Mouse (Mus musculus) lung, postnatal 0 days (tissue): ENCODE measurements around the gene Dyx1c1. TPM values are rescaled to one million over a fixed set of nuclear protein-coding genes. Genes with fewer than 3 reads are reported as not detected.

Source experiments
- ATAC-seq: fragments of 200-750 bp; cut with Nextera tagmentation; 2 replicates; pipeline ENCODE4 v1.8.0; 2017; ENCODE audit warnings: moderate library complexity
- DNase-seq: peaks from one replicate; pipeline ENCODE4 v3.0.0-alpha.2; 2016; ENCODE audit warnings: low spot score
- H3K27ac ChIP-seq: fragments of 300-500 bp; sonication (generic); 2 replicates; pipeline ENCODE4 v1.5.1; 2014; ENCODE audit warnings: antibody characterized with exemption, mild to moderate bottlenecking, low read length, mixed read lengths
- H3K27me3 ChIP-seq: fragments of 300-500 bp; sonication (generic); replicated peaks from 2 replicates; pipeline ENCODE4 v1.6.1; 2014; ENCODE audit warnings: low read length, mixed read lengths; ENCODE audit not compliant: insufficient read depth
- H3K36me3 ChIP-seq: fragments of 300-500 bp; sonication (generic); 2 replicates; pipeline ENCODE4 v1.6.1; 2014; ENCODE audit warnings: low read length, mixed read lengths; ENCODE audit not compliant: insufficient read depth
- H3K4me1 ChIP-seq: fragments of 300-500 bp; sonication (generic); 2 replicates; pipeline ENCODE4 v1.6.1; 2014; ENCODE audit warnings: antibody characterized with exemption, low read depth, low read length, mixed read lengths; ENCODE audit not compliant: insufficient read depth
- H3K4me2 ChIP-seq: fragments of 300-500 bp; sonication (generic); replicated peaks from 2 replicates; pipeline ENCODE4 v1.6.1; 2014; ENCODE audit warnings: low read depth, mild to moderate bottlenecking, low read length, moderate library complexity, mixed read lengths
- H3K4me3 ChIP-seq: fragments of 300-500 bp; sonication (generic); 2 replicates; pipeline ENCODE4 v1.5.1; 2014; ENCODE audit warnings: low read depth, low read length
- H3K9ac ChIP-seq: fragments of 300-500 bp; sonication (generic); replicated peaks from 2 replicates; pipeline ENCODE4 v1.6.1; 2014; ENCODE audit warnings: low read depth, mild to moderate bottlenecking
- H3K9me3 ChIP-seq: fragments of 300-500 bp; sonication (generic); 2 replicates; pipeline ENCODE4 v1.6.1; 2016; ENCODE audit warnings: low read length, mixed read lengths
- CTCF ChIP-seq: IDR thresholded peaks from 2 replicates; pipeline ENCODE4 v1.5.1; 2016; ENCODE audit warnings: antibody characterized with exemption, mild to moderate bottlenecking
- EP300 ChIP-seq: IDR thresholded peaks from 2 replicates; pipeline ENCODE4 v1.6.1; 2016; ENCODE audit warnings: antibody characterized with exemption, mild to moderate bottlenecking, control low read depth
- WGBS: fragments of 180-500 bp; shearing (Covaris S2); extraction: QIAGEN DNeasy Blood & Tissue Kit; methylation state at CpG from one replicate; pipeline ENCODE4 v1.1.7; 2014; 5-methylcytosine and 5-hydroxymethylcytosine counted together
- polyA plus RNA-seq: library from polyadenylated mRNA; unstranded; fragments of >200 nt; fragmentation: Nextera tagmentation; extraction: Ambion mirVana; gene quantifications from 2 replicates; pipeline ENCODE4 v1.2.1, GENCODE M21; 2015

Dyx1c1 gene
- polyA plus RNA-seq, 1 experiment from 2014 or later: 2.4 TPM

GRCm38 (mm10) chr9:72996806-72997205, 38.2 kb downstream of the Dyx1c1 start:
- no peak overlapping the region for H3K4me3 ChIP-seq
- H3K36me3 ChIP-seq: peaks cover 7% of the 10 kb centered on the region; the same call in 1 of the 2 replicates
- no peaks in the 10 kb centered on the region for H3K4me1 ChIP-seq
- H3K9ac ChIP-seq: no peak overlapping the region
- ATAC-seq: no peak
- TF ChIP-seq CTCF (no peak), EP300 (no peak)
- H3K27me3 ChIP-seq: no peaks in the 10 kb centered on the region
- no peak for DNase-seq
- 64% methylated on average over 7 of the region's 7 CpGs for WGBS
- no peaks in the 10 kb centered on the region for H3K9me3 ChIP-seq
- H3K27ac ChIP-seq: no peak overlapping the region
- H3K4me2 ChIP-seq: no peak overlapping the region

GRCm38 (mm10) chr9:73000487-73000886, 41.9 kb downstream of the Dyx1c1 start:
- no peak overlapping the region for H3K4me3 ChIP-seq
- no peak overlapping the region for H3K27ac ChIP-seq
- no peaks in the 10 kb centered on the region for H3K9me3 ChIP-seq
- DNase-seq: no peak
- TF ChIP-seq EP300: no peak
- peak; percentile 30 for TF ChIP-seq CTCF
- no peaks in the 10 kb centered on the region for H3K4me1 ChIP-seq
- H3K36me3 ChIP-seq: peaks cover 7% of the 10 kb centered on the region; the same call in 1 of the 2 replicates
- no peaks in the 10 kb centered on the region for H3K27me3 ChIP-seq
- H3K9ac ChIP-seq: no peak overlapping the region
- no peak for ATAC-seq
- no peak overlapping the region for H3K4me2 ChIP-seq
- WGBS: 62% methylated on average over 2 of the region's 2 CpGs

GRCm38 (mm10) chr9:73001314-73002011, 42.9 kb downstream of the Dyx1c1 start:
- no peak for TF ChIP-seq CTCF
- TF ChIP-seq EP300: no peak
- peaks cover 15% of the 10 kb centered on the region; the same call in 1 of the 2 replicates for H3K36me3 ChIP-seq
- no peaks in the 10 kb centered on the region for H3K4me1 ChIP-seq
- no peaks in the 10 kb centered on the region for H3K27me3 ChIP-seq
- peak; percentile 21 for DNase-seq
- 83% methylated on average over 13 of the region's 13 CpGs for WGBS
- H3K4me3 ChIP-seq: no peak overlapping the region
- ATAC-seq: no peak
- H3K4me2 ChIP-seq: no peak overlapping the region
- H3K9ac ChIP-seq: no peak overlapping the region
- H3K27ac ChIP-seq: no peak overlapping the region
- no peaks in the 10 kb centered on the region for H3K9me3 ChIP-seq

- no peak overlapping the region for H3K27ac ChIP-seq
- H3K4me2 ChIP-seq: no peak overlapping the region
- H3K9me3 ChIP-seq: no peaks in the 10 kb centered on the region
- WGBS: 53% methylated on average over 3 of the region's 3 CpGs
- H3K9ac ChIP-seq: no peak overlapping the region
- H3K36me3 ChIP-seq: peaks cover 15% of the 10 kb centered on the region; the same call in 1 of the 2 replicates
- no peak overlapping the region for H3K4me3 ChIP-seq
- no peak for ATAC-seq
- no peaks in the 10 kb centered on the region for H3K4me1 ChIP-seq
- no peak for DNase-seq
- no peaks in the 10 kb centered on the region for H3K27me3 ChIP-seq
- no peak for TF ChIP-seq CTCF
- TF ChIP-seq EP300: no peak
Observed at GRCm38 (mm10) chr9:73002177-73002576, 43.6 kb downstream of the Dyx1c1 start.

- H3K4me3 ChIP-seq: no peak overlapping the region
- H3K4me2 ChIP-seq: no peak overlapping the region
- no peaks in the 10 kb centered on the region for H3K27me3 ChIP-seq
- DNase-seq (peak; percentile 55), ATAC-seq (peak; percentile 81)
- 68% methylated on average over 8 of the region's 8 CpGs for WGBS
- no peak overlapping the region for H3K27ac ChIP-seq
- no peak overlapping the region for H3K9ac ChIP-seq
- no peaks in the 10 kb centered on the region for H3K4me1 ChIP-seq
- no peaks in the 10 kb centered on the region for H3K9me3 ChIP-seq
- TF ChIP-seq CTCF (no peak), EP300 (no peak)
- peaks cover 15% of the 10 kb centered on the region; the same call in 1 of the 2 replicates for H3K36me3 ChIP-seq
Observed at GRCm38 (mm10) chr9:73004076-73004475, 45.5 kb downstream of the Dyx1c1 start.

GRCm38 (mm10) chr9:73005106-73005505, 46.5 kb downstream of the Dyx1c1 start:
- Histone ChIP-seq H3K27me3 (no peaks in the 10 kb centered on the region), H3K9ac (no peak overlapping the region), H3K4me2 (no peak overlapping the region), H3K27ac (no peak overlapping the region), H3K9me3 (no peaks in the 10 kb centered on the region), H3K36me3 (peaks cover 17% of the 10 kb centered on the region; the same call in 1 of the 2 replicates), H3K4me1 (no peaks in the 10 kb centered on the region), H3K4me3 (no peak overlapping the region)
- no peak for DNase-seq
- no peak for TF ChIP-seq CTCF
- no peak for TF ChIP-seq EP300
- WGBS: 65% methylated on average over 6 of the region's 6 CpGs
- ATAC-seq: no peak
